Mouse (Mus musculus) limb, embryonic 11.5 days (tissue): Measurements from ENCODE around the gene Fbxl14. TPM values are rescaled to one million over a fixed set of nuclear protein-coding genes. Genes with fewer than 3 reads are reported as not detected.

Source experiments
- ATAC-seq: fragments of 200-750 bp; cut with Nextera tagmentation; 2 replicates; pipeline ENCODE4 v1.8.0; 2017; ENCODE audit warnings: low read depth; ENCODE audit not compliant: insufficient number of reproducible peaks, low FRiP score, low TSS enrichment
- DNase-seq: peaks from one replicate; pipeline ENCODE4 v3.0.0-alpha.2; 2015; ENCODE audit warnings: low spot score
- H3K27ac ChIP-seq: fragments of 300-500 bp; sonication (generic); replicated peaks from 2 replicates; pipeline ENCODE4 v1.5.1; 2014; ENCODE audit warnings: low read depth, mild to moderate bottlenecking, low read length
- H3K27me3 ChIP-seq: fragments of 300-500 bp; sonication (generic); 2 replicates; pipeline ENCODE4 v1.6.1; 2014; ENCODE audit warnings: mild to moderate bottlenecking, low read length, mixed read lengths; ENCODE audit not compliant: control insufficient read depth, insufficient read depth
- H3K36me3 ChIP-seq: fragments of 300-500 bp; sonication (generic); 2 replicates; pipeline ENCODE4 v1.6.1; 2014; ENCODE audit warnings: mild to moderate bottlenecking, low read length, moderate library complexity, mixed read lengths; ENCODE audit not compliant: control insufficient read depth, insufficient read depth
- H3K4me1 ChIP-seq: fragments of 300-500 bp; sonication (generic); 2 replicates; pipeline ENCODE4 v1.6.1; 2014; ENCODE audit warnings: low read length, mixed read lengths; ENCODE audit not compliant: control insufficient read depth, insufficient read depth
- H3K4me2 ChIP-seq: fragments of 300-500 bp; sonication (generic); 2 replicates; pipeline ENCODE4 v1.6.1; 2014; ENCODE audit warnings: low read depth, mild to moderate bottlenecking, moderate library complexity; ENCODE audit not compliant: severe bottlenecking
- H3K4me3 ChIP-seq: fragments of 300-500 bp; sonication (generic); 2 replicates; pipeline ENCODE4 v1.5.1; 2014; ENCODE audit warnings: low read depth, low read length
- H3K9ac ChIP-seq: fragments of 300-500 bp; sonication (generic); 2 replicates; pipeline ENCODE4 v1.6.1; 2014; ENCODE audit warnings: mild to moderate bottlenecking, low read length
- H3K9me3 ChIP-seq: fragments of 300-500 bp; sonication (generic); 2 replicates; pipeline ENCODE4 v1.6.1; 2016; ENCODE audit warnings: low read length; ENCODE audit not compliant: control insufficient read depth
- WGBS: fragments of 180-500 bp; shearing (Covaris S2); extraction: QIAGEN DNeasy Blood & Tissue Kit; methylation state at CpG from one replicate; pipeline ENCODE4 v1.1.7; 2014; 5-methylcytosine and 5-hydroxymethylcytosine counted together
- polyA plus RNA-seq: library from polyadenylated mRNA; unstranded; fragments of >200 nt; fragmentation: Nextera tagmentation; extraction: Ambion mirVana; gene quantifications from 2 replicates; pipeline ENCODE4 v1.2.1, GENCODE M21; 2014

The Fbxl14 gene
- polyA plus RNA-seq, 1 experiment from 2014 or later = 6.7 TPM

- Histone ChIP-seq H3K27me3 (no peaks in the 10 kb centered on the region), H3K27ac (no peak overlapping the region), H3K4me1 (peaks cover 16% of the 10 kb centered on the region), H3K9me3 (no peaks in the 10 kb centered on the region), H3K4me2 (no peak overlapping the region), H3K36me3 (peaks cover 3% of the 10 kb centered on the region), H3K4me3 (no peak overlapping the region), H3K9ac (no peak overlapping the region)
- no peak for ATAC-seq
- WGBS = 14% methylated on average over 2 of the region's 2 CpGs
- DNase-seq = no peak
These were observed 6.0 kb downstream of the Fbxl14 start for GRCm38 (mm10) chr6:119485486-119485885.

GRCm38 (mm10) chr6:119486381-119487084, 7.1 kb downstream of the Fbxl14 start:
- H3K4me2 ChIP-seq = no peak overlapping the region
- H3K27me3 ChIP-seq = no peaks in the 10 kb centered on the region
- no peak overlapping the region for H3K9ac ChIP-seq
- no peak overlapping the region for H3K4me3 ChIP-seq
- WGBS = 90% methylated on average over 12 of the region's 12 CpGs
- H3K9me3 ChIP-seq = no peaks in the 10 kb centered on the region
- DNase-seq (no peak), ATAC-seq (no peak)
- no peak overlapping the region for H3K27ac ChIP-seq
- peaks cover 16% of the 10 kb centered on the region for H3K4me1 ChIP-seq
- H3K36me3 ChIP-seq = peaks cover 3% of the 10 kb centered on the region

GRCm38 (mm10) chr6:119487085-119487458, 7.6 kb downstream of the Fbxl14 start:
- Histone ChIP-seq H3K4me2 (no peak overlapping the region), H3K4me1 (peaks cover 16% of the 10 kb centered on the region), H3K9ac (no peak overlapping the region), H3K36me3 (peaks cover 3% of the 10 kb centered on the region), H3K4me3 (no peak overlapping the region), H3K27me3 (no peaks in the 10 kb centered on the region), H3K27ac (no peak overlapping the region), H3K9me3 (no peaks in the 10 kb centered on the region)
- ATAC-seq (no peak), DNase-seq (no peak)
- 93% methylated on average over 7 of the region's 7 CpGs for WGBS

- H3K27me3 ChIP-seq = no peaks in the 10 kb centered on the region
- H3K27ac ChIP-seq = no peak overlapping the region
- no peaks in the 10 kb centered on the region for H3K9me3 ChIP-seq
- H3K4me2 ChIP-seq = no peak overlapping the region
- no peak for DNase-seq
- H3K4me1 ChIP-seq = peaks cover 16% of the 10 kb centered on the region
- no peak overlapping the region for H3K4me3 ChIP-seq
- H3K9ac ChIP-seq = no peak overlapping the region
- WGBS = 92% methylated on average over 9 of the region's 9 CpGs
- peaks cover 3% of the 10 kb centered on the region for H3K36me3 ChIP-seq
- ATAC-seq = no peak
These were observed 8.2 kb downstream of the Fbxl14 start for GRCm38 (mm10) chr6:119487619-119488018.

GRCm38 (mm10) chr6:119489765-119490164, 10.3 kb downstream of the Fbxl14 start:
- no peaks in the 10 kb centered on the region for H3K9me3 ChIP-seq
- H3K36me3 ChIP-seq = no peaks in the 10 kb centered on the region
- ATAC-seq = no peak
- H3K9ac ChIP-seq = no peak overlapping the region
- H3K27ac ChIP-seq = no peak overlapping the region
- H3K4me3 ChIP-seq = no peak overlapping the region
- DNase-seq = peak; percentile 84
- H3K27me3 ChIP-seq = no peaks in the 10 kb centered on the region
- 13% methylated on average over 5 of the region's 5 CpGs for WGBS
- no peak overlapping the region for H3K4me2 ChIP-seq
- peaks cover under 1% of the 10 kb centered on the region; the same call in 1 of the 2 replicates for H3K4me1 ChIP-seq

GRCm38 (mm10) chr6:119490549-119490948, 11.1 kb downstream of the Fbxl14 start:
- no peaks in the 10 kb centered on the region for H3K9me3 ChIP-seq
- H3K36me3 ChIP-seq = no peaks in the 10 kb centered on the region
- H3K4me3 ChIP-seq = no peak overlapping the region
- no peak overlapping the region for H3K27ac ChIP-seq
- no peak for ATAC-seq
- H3K4me1 ChIP-seq = no peaks in the 10 kb centered on the region
- H3K4me2 ChIP-seq = no peak overlapping the region
- 48% methylated on average over 11 of the region's 11 CpGs for WGBS
- DNase-seq = no peak
- H3K27me3 ChIP-seq = no peaks in the 10 kb centered on the region
- H3K9ac ChIP-seq = no peak overlapping the region

GRCm38 (mm10) chr6:119491006-119491405, 11.5 kb downstream of the Fbxl14 start:
- H3K4me1 ChIP-seq = no peaks in the 10 kb centered on the region
- H3K36me3 ChIP-seq = no peaks in the 10 kb centered on the region
- H3K9ac ChIP-seq = no peak overlapping the region
- H3K4me3 ChIP-seq = no peak overlapping the region
- DNase-seq (no peak), ATAC-seq (no peak)
- no peak overlapping the region for H3K27ac ChIP-seq
- no peak overlapping the region for H3K4me2 ChIP-seq
- no peaks in the 10 kb centered on the region for H3K27me3 ChIP-seq
- H3K9me3 ChIP-seq = no peaks in the 10 kb centered on the region
- WGBS = 54% methylated on average over 11 of the region's 11 CpGs

GRCm38 (mm10) chr6:119491997-119492629, 12.6 kb downstream of the Fbxl14 start:
- no peaks in the 10 kb centered on the region for H3K27me3 ChIP-seq
- H3K4me1 ChIP-seq = no peaks in the 10 kb centered on the region
- H3K9ac ChIP-seq = no peak overlapping the region
- H3K36me3 ChIP-seq = no peaks in the 10 kb centered on the region
- ATAC-seq (no peak), DNase-seq (no peak)
- H3K27ac ChIP-seq = no peak overlapping the region
- H3K9me3 ChIP-seq = no peaks in the 10 kb centered on the region
- no peak overlapping the region for H3K4me3 ChIP-seq
- 54% methylated on average over 9 of the region's 9 CpGs for WGBS
- no peak overlapping the region for H3K4me2 ChIP-seq
